Mouse (Mus musculus) spleen, postnatal 0 days (tissue): ENCODE results near the gene Gm3376. TPM values are rescaled to one million over a fixed set of nuclear protein-coding genes. Genes with fewer than 3 reads are reported as not detected.

Source experiments
- polyA plus RNA-seq: library from polyadenylated mRNA; unstranded; fragments of >200 nt; fragmentation: Nextera tagmentation; extraction: Ambion mirVana; gene quantifications from 2 replicates; pipeline ENCODE4 v1.2.1, GENCODE M21; 2015

Gm3376 gene
- polyA plus RNA-seq: not detected in 2 replicates

DNA sequence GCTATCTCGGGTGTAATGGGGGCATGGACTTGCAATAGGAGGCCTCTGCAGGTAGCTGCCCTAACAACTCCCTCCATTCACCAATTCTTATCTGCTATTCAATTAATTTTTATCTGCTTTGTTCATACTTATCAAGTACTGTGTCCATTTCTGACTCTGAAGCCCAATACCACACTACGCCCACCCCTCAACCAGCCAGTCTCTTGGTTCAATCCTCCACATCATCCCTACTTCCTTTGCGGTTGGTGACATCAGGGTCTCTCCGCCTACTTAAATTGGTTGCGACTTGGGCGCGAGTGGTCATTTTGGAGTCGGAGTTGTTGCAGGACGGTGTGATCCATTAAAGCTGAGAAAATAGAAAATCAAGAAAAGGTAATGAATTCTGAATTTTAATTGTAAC, at the start of gene Gm3376:
TSS of gene Gm3376 (plus strand) at position 301 of the 400 bp plus-strand sequence.

